Mouse (Mus musculus) kidney, adult 2 months (tissue): Measurements from ENCODE around the gene Gm47985.

ENCODE experiments used
- CTCF ChIP-seq: fragments of 200-500 bp; conservative IDR thresholded peaks from 2 replicates; pipeline ENCODE4 v1.5.1; 2011; ENCODE audit warnings: low read depth, mild to moderate bottlenecking, control low read depth, low read length, moderate library complexity, mixed read lengths; ENCODE audit not compliant: insufficient read depth, insufficient read length
- POLR2A ChIP-seq: fragments of 200-500 bp; IDR thresholded peaks from one replicate; pipeline ENCODE4 v1.6.1; 2011; ENCODE audit warnings: low read depth, low read length, control low read depth

DNA sequence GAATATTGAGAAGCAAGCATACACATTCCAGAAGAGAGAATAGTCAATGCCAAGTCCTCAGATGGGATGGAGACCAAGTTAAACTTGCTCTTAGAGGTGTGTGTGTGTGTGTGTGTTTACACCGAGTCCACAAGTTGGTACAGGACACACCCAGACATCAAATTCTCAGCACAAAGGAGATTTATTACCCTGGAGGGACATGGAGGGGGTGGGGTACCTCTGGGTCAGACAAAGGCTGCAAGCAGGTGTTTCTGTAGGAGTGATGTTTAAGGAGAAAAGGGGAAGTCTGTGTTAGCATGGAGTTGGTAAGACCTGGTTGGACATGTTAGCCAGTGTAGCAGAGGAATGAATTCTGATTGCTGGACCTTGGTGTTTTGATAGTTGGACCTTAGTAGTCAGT, 33.6 kb downstream of the Gm47985 start:
- no peak for TF ChIP-seq CTCF
- no peak for TF ChIP-seq POLR2A
